Mouse (Mus musculus) heart, adult 8-10 months (tissue): Measurements from ENCODE around the gene Angel2. TPM values are rescaled to one million over a fixed set of nuclear protein-coding genes. Genes with fewer than 3 reads are reported as not detected.

Experiments
- DNase-seq: peaks from one replicate; pipeline ENCODE4 v3.0.0; 2022; ENCODE audit warnings: low spot score
- total RNA-seq, 4 experiments: library from RNA; stranded (reverse); gene quantifications; 2 replicates each; pipeline ENCODE4 v1.2.4; 2022

Gene Angel2
- total RNA-seq, 4 experiments from 2014 or later, result 24.0 to 30.2 (median 26.4) TPM

GRCm38 (mm10) chr1:190929010-190929695, 4.2 kb downstream of the Angel2 start:
- DNase-seq, result peak; percentile 47

- DNase-seq, result no peak
These were observed 5.3 kb downstream of the Angel2 start for GRCm38 (mm10) chr1:190930181-190930580.

- DNase-seq, result no peak
These were observed 14.9 kb downstream of the Angel2 start for GRCm38 (mm10) chr1:190939803-190940202.

- DNase-seq, result peak; percentile 79
These were observed 19.3 kb downstream of the Angel2 start for GRCm38 (mm10) chr1:190944109-190944760.

GRCm38 (mm10) chr1:190947986-190948385, 23.1 kb downstream of the Angel2 start:
- no peak for DNase-seq

GRCm38 (mm10) chr1:190948439-190948838, 23.5 kb downstream of the Angel2 start:
- no peak for DNase-seq

GRCm38 (mm10) chr1:190948846-190949245, 23.9 kb downstream of the Angel2 start:
- no peak for DNase-seq

- DNase-seq, result no peak
These were observed 26.1 kb downstream of the Angel2 start for GRCm38 (mm10) chr1:190951014-190951413.

- DNase-seq, result no peak
These were observed 28.1 kb downstream of the Angel2 start for GRCm38 (mm10) chr1:190953009-190953408.

- no peak for DNase-seq
These were observed 33.9 kb downstream of the Angel2 start for GRCm38 (mm10) chr1:190958821-190959220.

GRCm38 (mm10) chr1:190962760-190963159, 37.8 kb downstream of the Angel2 start:
- no peak for DNase-seq

- DNase-seq, result no peak
These were observed 40.3 kb downstream of the Angel2 start for GRCm38 (mm10) chr1:190964992-190965780.

- DNase-seq, result no peak
These were observed 43.1 kb downstream of the Angel2 start for GRCm38 (mm10) chr1:190968010-190968409.

- DNase-seq, result peak; percentile 35
These were observed 47.0 kb downstream of the Angel2 start for GRCm38 (mm10) chr1:190971708-190972610.

- peak; percentile 48 for DNase-seq
These were observed 47.8 kb downstream of the Angel2 start for GRCm38 (mm10) chr1:190972612-190973192.

GRCm38 (mm10) chr1:190974191-190974590, 49.3 kb downstream of the Angel2 start:
- no peak for DNase-seq

GRCm38 (mm10) chr1:190974833-190975232, 49.9 kb downstream of the Angel2 start:
- no peak for DNase-seq

GRCm38 (mm10) chr1:190976887-190977573, 52.1 kb downstream of the Angel2 start:
- no peak for DNase-seq

- DNase-seq, result no peak
These were observed 53.1 kb downstream of the Angel2 start for GRCm38 (mm10) chr1:190978001-190978400.

GRCm38 (mm10) chr1:190978511-190979073, 53.7 kb downstream of the Angel2 start:
- DNase-seq, result no peak
